Mouse (Mus musculus) urinary bladder, postnatal 4 days (tissue): ENCODE results near the gene Gfod1.

Source experiments
- DNase-seq, 2 experiments: peaks; one replicate each; pipeline ENCODE4 v3.0.0; 2021 to 2022; ENCODE audit warnings: low spot score in 2 of 2

Gene Gfod1

GRCm38 (mm10) chr13:43231965-43232860 lies 71.8 kb downstream of the Gfod1 start:
- peak; percentile 62 to 66 for DNase-seq

GRCm38 (mm10) chr13:43230842-43231241 lies 73.1 kb downstream of the Gfod1 start:
- DNase-seq: no peak

- no peak for DNase-seq
These were observed 73.7 kb downstream of the Gfod1 start for GRCm38 (mm10) chr13:43230238-43230637.

- no peak for DNase-seq
These were observed 74.2 kb downstream of the Gfod1 start for GRCm38 (mm10) chr13:43229767-43230166.

- DNase-seq: no peak
These were observed 75.8 kb downstream of the Gfod1 start for GRCm38 (mm10) chr13:43228141-43228540.

- DNase-seq: no peak
These were observed 77.9 kb downstream of the Gfod1 start for GRCm38 (mm10) chr13:43226041-43226440.

- no peak for DNase-seq
These were observed 78.8 kb downstream of the Gfod1 start for GRCm38 (mm10) chr13:43225161-43225560.

- no peak for DNase-seq
These were observed 81.9 kb downstream of the Gfod1 start for GRCm38 (mm10) chr13:43222084-43222483.

GRCm38 (mm10) chr13:43221290-43221689 lies 82.7 kb downstream of the Gfod1 start:
- no peak for DNase-seq

GRCm38 (mm10) chr13:43220635-43221034 lies 83.3 kb downstream of the Gfod1 start:
- DNase-seq: no peak

GRCm38 (mm10) chr13:43218764-43219163 lies 85.2 kb downstream of the Gfod1 start:
- DNase-seq: no peak

GRCm38 (mm10) chr13:43218284-43218683 lies 85.7 kb downstream of the Gfod1 start:
- no peak for DNase-seq

- DNase-seq: no peak
These were observed 86.3 kb downstream of the Gfod1 start for GRCm38 (mm10) chr13:43217686-43218085.

- DNase-seq: no peak
These were observed 86.9 kb downstream of the Gfod1 start for GRCm38 (mm10) chr13:43217059-43217458.

- no peak for DNase-seq
These were observed 87.8 kb downstream of the Gfod1 start for GRCm38 (mm10) chr13:43215994-43216706.

GRCm38 (mm10) chr13:43215144-43215993 lies 88.6 kb downstream of the Gfod1 start:
- no peak for DNase-seq

GRCm38 (mm10) chr13:43212338-43212737 lies 91.6 kb downstream of the Gfod1 start:
- no peak for DNase-seq

GRCm38 (mm10) chr13:43210956-43211355 lies 93.0 kb downstream of the Gfod1 start:
- no peak for DNase-seq

- DNase-seq: no peak
These were observed 94.4 kb downstream of the Gfod1 start for GRCm38 (mm10) chr13:43209560-43209959.

- DNase-seq: no peak
These were observed 95.0 kb downstream of the Gfod1 start for GRCm38 (mm10) chr13:43208914-43209439.

GRCm38 (mm10) chr13:43206118-43206683 lies 97.8 kb downstream of the Gfod1 start:
- DNase-seq: no peak
